Mouse (Mus musculus): ENCODE measurements around the gene Aagab. TPM values are rescaled to one million over a fixed set of nuclear protein-coding genes. Genes with fewer than 3 reads are reported as not detected.

The Aagab gene
- polyA plus RNA-seq, 1 experiment: 18.6 TPM

- Histone ChIP-seq H3K4me1 (ENCODE audit: control insufficient read depth, insufficient read depth, insufficient read length, low read length) (no peaks in the 10 kb centered on the region), H3K27me3 (ENCODE audit: control insufficient read depth, insufficient read depth, low read length) (no peaks in the 10 kb centered on the region), H3K4me3 (ENCODE audit: low read depth, low read length) (no peak overlapping the region), H3K27ac (ENCODE audit: insufficient read depth, low read depth, low read length) (no peak overlapping the region), H3K36me3 (ENCODE audit: control insufficient read depth, insufficient read depth, low read length) (peaks cover 44% of the 10 kb centered on the region)
- WGBS: 95% methylated on average over 9 of the region's 9 CpGs
- no peak for TF ChIP-seq POLR2A (IDR thresholded peaks at IDR 0.05; ENCODE audit: low read depth, low read length)
- no peak for TF ChIP-seq CTCF (IDR thresholded peaks at IDR 0.05; ENCODE audit: extremely low read depth, insufficient read length, insufficient replicate concordance, low read depth, low read length)
These were observed 22.8 kb downstream of the Aagab start for GRCm38 (mm10) chr9:63625090-63625756.

GRCm38 (mm10) chr9:63632045-63632444 is 29.6 kb downstream of the Aagab start:
- no peaks in the 10 kb centered on the region for H3K4me1 ChIP-seq (ENCODE audit: control insufficient read depth, insufficient read depth, insufficient read length, low read length)
- no peaks in the 10 kb centered on the region for H3K27me3 ChIP-seq (ENCODE audit: control insufficient read depth, insufficient read depth, low read length)
- 93% methylated on average over 4 of the region's 4 CpGs for WGBS
- TF ChIP-seq CTCF (IDR thresholded peaks at IDR 0.05; ENCODE audit: extremely low read depth, insufficient read length, insufficient replicate concordance, low read depth, low read length) (peak; percentile 23; the same call in 1 of the 2 replicates), POLR2A (IDR thresholded peaks at IDR 0.05; ENCODE audit: low read depth, low read length) (no peak)
- H3K4me3 ChIP-seq (ENCODE audit: low read depth, low read length): no peak overlapping the region
- H3K36me3 ChIP-seq (ENCODE audit: control insufficient read depth, insufficient read depth, low read length): peaks cover 32% of the 10 kb centered on the region
- no peak overlapping the region for H3K27ac ChIP-seq (ENCODE audit: insufficient read depth, low read depth, low read length)

- no peak overlapping the region for H3K4me3 ChIP-seq (ENCODE audit: low read depth, low read length)
- no peaks in the 10 kb centered on the region for H3K4me1 ChIP-seq (ENCODE audit: control insufficient read depth, insufficient read depth, insufficient read length, low read length)
- H3K27ac ChIP-seq (ENCODE audit: insufficient read depth, low read depth, low read length): no peak overlapping the region
- H3K36me3 ChIP-seq (ENCODE audit: control insufficient read depth, insufficient read depth, low read length): peaks cover 31% of the 10 kb centered on the region
- H3K27me3 ChIP-seq (ENCODE audit: control insufficient read depth, insufficient read depth, low read length): no peaks in the 10 kb centered on the region
- 79% methylated on average over 11 of the region's 11 CpGs for WGBS
- TF ChIP-seq POLR2A (IDR thresholded peaks at IDR 0.05; ENCODE audit: low read depth, low read length) (no peak), CTCF (IDR thresholded peaks at IDR 0.05; ENCODE audit: extremely low read depth, insufficient read length, insufficient replicate concordance, low read depth, low read length) (no peak)
These were observed 30.5 kb downstream of the Aagab start for GRCm38 (mm10) chr9:63632924-63633323.

GRCm38 (mm10) chr9:63633334-63633733 is 30.9 kb downstream of the Aagab start:
- no peaks in the 10 kb centered on the region for H3K27me3 ChIP-seq (ENCODE audit: control insufficient read depth, insufficient read depth, low read length)
- H3K4me1 ChIP-seq (ENCODE audit: control insufficient read depth, insufficient read depth, insufficient read length, low read length): no peaks in the 10 kb centered on the region
- H3K36me3 ChIP-seq (ENCODE audit: control insufficient read depth, insufficient read depth, low read length): peaks cover 35% of the 10 kb centered on the region
- 74% methylated on average over 7 of the region's 7 CpGs for WGBS
- H3K4me3 ChIP-seq (ENCODE audit: low read depth, low read length): no peak overlapping the region
- no peak overlapping the region for H3K27ac ChIP-seq (ENCODE audit: insufficient read depth, low read depth, low read length)
- TF ChIP-seq CTCF (IDR thresholded peaks at IDR 0.05; ENCODE audit: extremely low read depth, insufficient read length, insufficient replicate concordance, low read depth, low read length) (no peak), POLR2A (IDR thresholded peaks at IDR 0.05; ENCODE audit: low read depth, low read length) (no peak)

GRCm38 (mm10) chr9:63636113-63636512 is 33.7 kb downstream of the Aagab start:
- H3K4me1 ChIP-seq (ENCODE audit: control insufficient read depth, insufficient read depth, insufficient read length, low read length): no peaks in the 10 kb centered on the region
- TF ChIP-seq CTCF (IDR thresholded peaks at IDR 0.05; ENCODE audit: extremely low read depth, insufficient read length, insufficient replicate concordance, low read depth, low read length) (no peak), POLR2A (IDR thresholded peaks at IDR 0.05; ENCODE audit: low read depth, low read length) (no peak)
- no peak overlapping the region for H3K27ac ChIP-seq (ENCODE audit: insufficient read depth, low read depth, low read length)
- 81% methylated on average over 7 of the region's 7 CpGs for whole genome bisulfite sequencing
- no peak overlapping the region for H3K4me3 ChIP-seq (ENCODE audit: low read depth, low read length)
- H3K27me3 ChIP-seq (ENCODE audit: control insufficient read depth, insufficient read depth, low read length): no peaks in the 10 kb centered on the region
- peaks cover 42% of the 10 kb centered on the region for H3K36me3 ChIP-seq (ENCODE audit: control insufficient read depth, insufficient read depth, low read length)

- peaks cover 44% of the 10 kb centered on the region for H3K36me3 ChIP-seq (ENCODE audit: control insufficient read depth, insufficient read depth, low read length)
- WGBS: 90% methylated on average over 4 of the region's 4 CpGs
- H3K4me3 ChIP-seq (ENCODE audit: low read depth, low read length): no peak overlapping the region
- H3K4me1 ChIP-seq (ENCODE audit: control insufficient read depth, insufficient read depth, insufficient read length, low read length): no peaks in the 10 kb centered on the region
- no peaks in the 10 kb centered on the region for H3K27me3 ChIP-seq (ENCODE audit: control insufficient read depth, insufficient read depth, low read length)
- H3K27ac ChIP-seq (ENCODE audit: insufficient read depth, low read depth, low read length): no peak overlapping the region
- TF ChIP-seq POLR2A (IDR thresholded peaks at IDR 0.05; ENCODE audit: low read depth, low read length) (no peak), CTCF (IDR thresholded peaks at IDR 0.05; ENCODE audit: extremely low read depth, insufficient read length, insufficient replicate concordance, low read depth, low read length) (no peak)
These were observed 39.7 kb downstream of the Aagab start for GRCm38 (mm10) chr9:63641983-63642646.

GRCm38 (mm10) chr9:63644011-63644410 is 41.6 kb downstream of the Aagab start:
- peaks cover 46% of the 10 kb centered on the region for H3K36me3 ChIP-seq (ENCODE audit: control insufficient read depth, insufficient read depth, low read length)
- WGBS: 84% methylated on average over 6 of the region's 6 CpGs

More at GRCm38 (mm10) chr9:63644011-63644410, 41.6 kb downstream of the Aagab start:
- Histone ChIP-seq H3K27me3 (ENCODE audit: control insufficient read depth, insufficient read depth, low read length) (no peaks in the 10 kb centered on the region), H3K4me1 (ENCODE audit: control insufficient read depth, insufficient read depth, insufficient read length, low read length) (no peaks in the 10 kb centered on the region), H3K4me3 (ENCODE audit: low read depth, low read length) (no peak overlapping the region), H3K27ac (ENCODE audit: insufficient read depth, low read depth, low read length) (no peak overlapping the region)
- TF ChIP-seq POLR2A (IDR thresholded peaks at IDR 0.05; ENCODE audit: low read depth, low read length) (no peak), CTCF (IDR thresholded peaks at IDR 0.05; ENCODE audit: extremely low read depth, insufficient read length, insufficient replicate concordance, low read depth, low read length) (no peak)

All from small intestine, adult 2 months (tissue).